Mouse (Mus musculus) large intestine, adult 2 months (tissue): ENCODE measurements around the gene Robo1. TPM values are rescaled to one million over a fixed set of nuclear protein-coding genes. Genes with fewer than 3 reads are reported as not detected.

ENCODE experiments used
- DNase-seq: peaks from one replicate; pipeline ENCODE4 v3.0.0-alpha.2; 2012; ENCODE audit warnings: low read depth, low spot score
- WGBS: fragments of 180-500 bp; shearing (Covaris S2); methylation state at CpG from one replicate; pipeline ENCODE4 v1.1.7; 2018; 5-methylcytosine and 5-hydroxymethylcytosine counted together
- polyA plus RNA-seq: library from polyadenylated mRNA; depleted of rRNA; stranded (reverse); fragments of >200 nt; gene quantifications from 2 replicates; pipeline ENCODE4 v1.2.3, GENCODE M21; 2012; rRNA removed

The Robo1 gene
- polyA plus RNA-seq, result 0.56 and 0.84 TPM in 2 replicates

DNA sequence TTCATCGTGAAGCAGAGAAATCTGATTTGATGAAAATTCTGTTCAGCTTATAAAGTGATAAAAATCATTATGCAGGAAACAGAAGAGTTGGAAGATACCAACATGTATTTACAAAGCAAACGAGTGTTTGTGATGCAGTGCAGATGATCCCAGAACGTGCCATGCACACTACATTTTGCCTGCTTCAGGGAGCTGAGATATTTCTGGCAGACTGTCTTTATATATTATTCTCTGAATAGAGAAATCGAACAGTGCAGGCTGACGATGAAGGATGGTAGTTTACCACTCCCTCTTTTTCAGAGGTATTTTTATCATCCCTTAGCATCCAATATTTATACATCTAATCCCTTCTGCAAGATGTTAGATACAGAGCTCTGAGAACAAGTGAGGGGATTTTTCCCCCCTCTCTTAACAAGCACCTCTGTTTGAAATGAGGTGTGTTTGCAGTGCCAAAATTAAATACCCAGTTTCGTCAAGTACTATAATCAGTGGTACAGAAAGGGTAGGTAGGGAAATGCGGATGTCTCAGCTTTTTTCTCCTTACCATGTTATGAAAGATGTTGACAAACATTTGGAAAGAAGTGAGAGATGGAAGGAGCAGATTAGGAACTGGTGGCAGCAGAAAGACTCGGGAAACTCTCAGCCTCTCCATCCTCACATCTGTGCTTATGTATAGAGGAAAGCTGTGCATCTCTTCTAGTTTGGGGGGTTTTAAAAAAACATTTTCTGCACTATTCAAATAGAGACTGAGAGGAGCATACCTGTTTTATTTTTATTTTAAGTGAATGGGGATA is at the start of gene Robo1:
Gene Robo1, plus strand, starts transcription at position 770 of the 794 bp plus-strand sequence.
- WGBS, result 74% methylated on average over 8 of the region's 8 CpGs
- DNase-seq, result no peak

- DNase-seq, result no peak
- 80% methylated on average over 10 of the region's 10 CpGs for WGBS
Measured at GRCm38 (mm10) chr16:72267839-72268238, 40.3 kb upstream of the Robo1 start.

- WGBS, result 61% methylated on average over 3 of the region's 3 CpGs
- DNase-seq, result no peak
Measured at GRCm38 (mm10) chr16:72276390-72277074, 31.6 kb upstream of the Robo1 start.

DNA sequence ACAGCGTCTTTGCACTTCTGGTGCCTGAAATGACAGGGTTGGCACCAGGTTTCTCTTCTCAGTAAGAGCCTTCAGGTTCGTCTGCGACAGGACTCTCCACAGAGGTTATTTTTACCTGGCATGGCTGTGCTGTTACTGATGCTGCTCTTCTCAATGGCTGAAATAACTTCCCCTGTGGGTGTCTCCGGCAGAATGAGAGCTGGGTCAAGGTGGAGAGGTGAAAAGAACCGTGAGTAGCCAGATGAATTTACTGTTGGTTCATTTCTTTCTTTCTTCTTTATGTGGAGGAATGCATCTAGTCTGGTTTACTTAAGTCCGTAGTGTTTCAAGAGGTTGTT is 194 bp downstream of the Robo1 start:
- DNase-seq, result no peak
- WGBS, result 56% methylated on average over 6 of the region's 6 CpGs

DNA sequence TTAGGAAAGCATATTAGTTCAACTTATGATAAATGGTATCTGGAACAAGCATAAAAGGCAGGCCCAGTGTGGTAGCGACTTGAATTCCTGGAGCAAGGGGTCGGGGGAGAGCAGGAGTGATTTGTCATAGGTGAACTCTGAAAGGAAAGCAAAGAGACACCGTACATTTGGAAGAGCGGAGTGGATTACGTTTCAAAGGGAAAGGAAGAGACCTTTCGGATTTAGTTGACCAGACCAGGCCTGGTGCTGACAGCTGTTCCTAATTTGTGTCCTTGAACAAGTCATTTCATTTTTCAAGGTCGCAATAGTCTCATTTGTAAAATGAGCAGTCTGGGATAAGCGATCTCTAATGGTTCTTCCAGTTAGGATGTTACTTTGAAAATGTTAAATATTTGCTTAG is 19.2 kb downstream of the Robo1 start:
- DNase-seq, result no peak
- 81% methylated on average over 8 of the region's 8 CpGs for WGBS

DNA sequence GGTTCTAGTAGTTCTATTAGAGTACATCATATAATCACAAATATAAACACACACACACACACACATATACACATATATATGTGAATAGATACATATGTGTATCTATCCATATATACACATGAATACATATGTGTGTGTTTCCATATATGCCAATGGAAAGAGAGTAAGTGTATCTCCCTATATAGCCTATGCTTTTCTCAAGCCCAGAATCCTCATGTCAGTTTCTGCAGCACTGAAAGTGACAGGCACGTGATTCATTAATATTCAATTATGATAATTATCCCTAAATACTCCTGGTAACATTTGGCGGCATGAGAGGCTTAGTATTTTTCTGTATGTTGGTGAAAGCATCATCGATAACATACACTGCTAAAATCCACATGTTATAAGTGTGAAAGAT is 20.5 kb downstream of the Robo1 start:
- 77% methylated on average over 3 of the region's 3 CpGs for WGBS

GRCm38 (mm10) chr16:72337757-72338156 is 29.7 kb downstream of the Robo1 start:
- no peak for DNase-seq
- WGBS, result 95% methylated on average over 1 of the region's 1 CpGs

More for the DNA sequence above, 20.5 kb downstream of the Robo1 start:
- DNase-seq, result no peak

DNA sequence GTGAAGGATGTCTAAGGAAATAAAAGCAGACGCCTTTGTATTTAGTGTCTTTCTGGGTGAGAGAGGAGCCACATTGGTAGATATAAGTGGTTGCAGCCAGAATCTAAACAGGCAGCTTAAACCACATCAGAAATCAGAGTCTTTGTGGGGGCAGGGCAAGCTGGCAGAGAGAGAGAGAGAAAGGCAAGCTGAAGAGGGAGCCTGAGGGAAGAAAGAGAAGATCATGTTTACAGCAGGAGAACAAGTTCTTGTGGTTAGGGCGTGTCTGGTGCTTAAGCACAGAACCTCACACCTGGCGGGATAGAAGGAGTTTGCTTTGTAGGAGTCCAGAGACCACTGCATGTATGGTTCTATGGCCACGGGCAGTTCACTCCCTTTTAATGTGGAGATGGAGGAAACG is 42.3 kb downstream of the Robo1 start:
- no peak for DNase-seq
- 48% methylated on average over 5 of the region's 5 CpGs for whole genome bisulfite sequencing

DNA sequence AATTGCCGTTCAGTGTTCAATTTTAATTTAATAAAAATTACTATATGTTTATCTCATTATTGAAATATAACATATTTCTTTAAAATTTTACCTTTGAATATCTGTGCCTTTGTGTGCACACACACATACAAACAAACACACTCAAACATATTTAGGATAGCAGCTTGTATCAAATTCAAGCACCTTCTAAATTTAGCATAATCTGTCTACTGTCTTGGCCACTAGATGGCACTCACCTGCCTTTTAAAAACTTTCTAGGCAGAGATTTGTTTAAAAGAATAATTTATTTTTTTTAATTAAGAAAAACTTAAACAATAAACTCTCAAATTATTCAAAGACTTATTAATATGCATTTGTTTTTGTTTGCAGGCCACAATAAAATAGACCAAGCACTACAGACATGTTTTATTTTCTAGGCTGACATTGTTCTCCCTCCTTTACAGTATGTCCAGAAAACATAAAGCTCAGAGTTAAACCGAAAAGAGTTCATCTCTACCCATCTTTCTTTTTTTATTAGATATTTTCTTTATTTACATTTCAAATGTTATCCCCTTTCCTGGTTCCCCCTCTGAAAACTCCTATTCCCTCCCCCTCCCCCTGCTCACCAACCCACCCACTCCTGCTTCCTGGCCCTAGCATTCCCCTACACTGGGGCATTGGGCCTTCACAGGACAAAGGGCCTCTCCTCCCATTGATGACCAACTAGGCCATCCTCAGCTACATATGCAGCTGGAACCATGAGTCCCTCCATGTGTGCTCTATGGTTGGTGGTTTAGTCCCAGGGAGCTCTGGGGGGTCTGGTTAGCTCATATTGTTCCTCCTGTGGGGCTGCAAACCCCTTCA is 48.6 kb downstream of the Robo1 start:
- DNase-seq, result no peak
- WGBS, result 72% methylated on average over 2 of the region's 2 CpGs

GRCm38 (mm10) chr16:72376896-72377295 is 68.8 kb downstream of the Robo1 start:
- WGBS, result 72% methylated on average over 5 of the region's 5 CpGs
- no peak for DNase-seq

DNA sequence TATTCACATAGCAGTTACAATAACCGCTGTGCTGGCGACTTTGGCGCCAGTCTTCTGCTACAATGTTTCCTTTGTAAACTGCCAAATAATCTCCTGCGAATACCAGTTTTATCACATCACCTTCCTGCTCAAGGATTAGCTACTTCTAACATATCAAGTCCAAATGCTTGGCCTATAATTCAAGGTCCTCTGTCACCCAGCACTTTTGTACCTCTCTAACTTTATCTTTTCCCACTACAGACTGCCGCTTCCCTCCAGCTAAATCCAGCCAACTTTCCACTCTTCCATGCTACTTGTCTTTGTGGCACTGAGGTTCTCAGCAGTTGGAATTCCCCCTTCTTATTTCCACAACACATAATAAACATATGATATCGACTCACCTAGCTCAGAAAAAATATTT is 73.7 kb downstream of the Robo1 start:
- 83% methylated on average over 6 of the region's 6 CpGs for WGBS
- no peak for DNase-seq

- WGBS, result 32% methylated on average over 1 of the region's 1 CpGs
- DNase-seq, result no peak
Measured at GRCm38 (mm10) chr16:72383566-72383965, 75.5 kb downstream of the Robo1 start.

- 68% methylated on average over 3 of the region's 3 CpGs for WGBS
- no peak for DNase-seq
Measured at GRCm38 (mm10) chr16:72393512-72393911, 85.4 kb downstream of the Robo1 start.

GRCm38 (mm10) chr16:72398811-72399210 is 90.7 kb downstream of the Robo1 start:
- WGBS, result 63% methylated on average over 5 of the region's 5 CpGs
- DNase-seq, result no peak

DNA sequence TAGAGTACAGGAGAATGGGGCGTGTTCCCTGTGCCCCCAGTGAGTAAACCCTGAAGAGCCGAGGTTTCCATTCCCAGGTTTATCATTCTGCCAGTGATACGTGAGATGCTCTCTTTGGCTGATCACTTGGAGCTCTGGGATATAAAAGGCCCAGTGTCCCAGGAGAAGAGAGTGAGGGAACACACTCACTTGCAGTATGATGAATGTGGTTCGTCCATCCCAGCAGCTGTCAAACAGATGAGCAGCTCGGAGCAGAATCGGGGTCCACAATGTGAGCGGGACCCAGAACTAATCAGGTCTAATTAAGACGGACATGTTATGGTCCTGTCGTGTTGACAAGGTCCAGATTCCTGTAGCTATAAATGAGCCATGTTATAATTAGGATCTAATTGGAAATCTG is 94.3 kb downstream of the Robo1 start:
- DNase-seq, result no peak
- WGBS, result 65% methylated on average over 9 of the region's 9 CpGs

GRCm38 (mm10) chr16:72409820-72410219 is 101.7 kb downstream of the Robo1 start:
- 55% methylated on average over 1 of the region's 1 CpGs for WGBS
- no peak for DNase-seq

GRCm38 (mm10) chr16:72411669-72412270 is 103.7 kb downstream of the Robo1 start:
- 64% methylated on average over 5 of the region's 5 CpGs for WGBS
- no peak for DNase-seq

GRCm38 (mm10) chr16:72412879-72413278 is 104.8 kb downstream of the Robo1 start:
- 51% methylated on average over 7 of the region's 7 CpGs for whole genome bisulfite sequencing
- no peak for DNase-seq

GRCm38 (mm10) chr16:72419328-72420066 is 111.4 kb downstream of the Robo1 start:
- DNase-seq, result no peak
- 70% methylated on average over 5 of the region's 5 CpGs for WGBS
